Mouse (Mus musculus) E14TG2a.4 (cell line): ENCODE results near the gene Vmp1.

Source experiments
- H3K27me3 ChIP-seq: 2 replicates; pipeline ENCODE4 v1.6.1; 2014; ENCODE audit warnings: low read length, control low read depth; ENCODE audit not compliant: insufficient read depth
- H3K36me3 ChIP-seq: 2 replicates; pipeline ENCODE4 v1.6.1; 2014; ENCODE audit warnings: low read length, control low read depth; ENCODE audit not compliant: insufficient read depth
- H3K4me1 ChIP-seq: replicated peaks from 2 replicates; pipeline ENCODE4 v1.6.1; 2014; ENCODE audit warnings: low read depth, low read length, control low read depth
- H3K4me3 ChIP-seq: replicated peaks from 2 replicates; pipeline ENCODE4 v1.5.1; 2014; ENCODE audit warnings: mild to moderate bottlenecking, low read length
- H3K9me3 ChIP-seq: 2 replicates; pipeline ENCODE4 v1.6.1; 2014; ENCODE audit warnings: low read length, control low read depth
- CTCF ChIP-seq: conservative IDR thresholded peaks from 2 replicates; pipeline ENCODE4 v1.5.1; 2014; ENCODE audit warnings: low read length
- NANOG ChIP-seq: IDR thresholded peaks from 2 replicates; pipeline ENCODE4 v1.6.1; 2014; ENCODE audit warnings: borderline replicate concordance, low read length, mixed read lengths
- POU5F1 ChIP-seq: IDR thresholded peaks from 2 replicates; pipeline ENCODE4 v1.6.1; 2014; ENCODE audit warnings: low read length, borderline replicate concordance

Gene Vmp1

GRCm38 (mm10) chr11:86571047-86571855 is 112.4 kb downstream of the Vmp1 start:
- H3K27me3 ChIP-seq: no peaks in the 10 kb centered on the region
- no peak for TF ChIP-seq POU5F1
- no peak for TF ChIP-seq NANOG
- TF ChIP-seq CTCF: no peak
- peaks cover under 1% of the 10 kb centered on the region; the same call in 1 of the 2 replicates for H3K36me3 ChIP-seq

DNA sequence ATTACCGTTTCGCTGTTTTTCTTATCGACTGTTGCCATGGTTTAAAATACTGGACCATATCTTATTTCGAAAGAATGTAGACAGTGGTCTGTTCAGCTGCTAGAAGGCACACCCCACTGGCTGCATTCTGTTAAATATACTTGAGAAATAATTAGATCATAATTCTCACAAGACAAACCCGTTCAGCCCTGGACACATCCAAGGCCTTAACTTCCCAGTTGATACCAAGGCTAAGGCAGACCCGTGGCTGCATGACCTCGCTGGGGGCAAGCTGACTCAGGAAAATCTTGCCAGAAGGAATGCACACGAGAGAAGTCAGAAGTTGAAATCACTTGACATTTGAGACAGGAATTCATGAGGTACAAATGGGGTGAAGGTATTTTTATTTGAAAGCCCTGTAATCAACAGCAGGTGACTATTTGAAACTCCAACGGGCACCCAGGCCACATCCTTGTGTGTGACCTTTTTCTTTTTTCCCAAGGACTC is 113.3 kb downstream of the Vmp1 start:
- H3K27me3 ChIP-seq: no peaks in the 10 kb centered on the region
- TF ChIP-seq NANOG (no peak), POU5F1 (no peak), CTCF (no peak)

More at GRCm38 (mm10) chr11:86571047-86571855, 112.4 kb downstream of the Vmp1 start:
- H3K4me1 ChIP-seq: peaks cover 47% of the 10 kb centered on the region
- H3K9me3 ChIP-seq: no peaks in the 10 kb centered on the region
- no peak overlapping the region for H3K4me3 ChIP-seq

GRCm38 (mm10) chr11:86568425-86568824 is 115.2 kb downstream of the Vmp1 start:
- Histone ChIP-seq H3K4me3 (no peak overlapping the region), H3K9me3 (no peaks in the 10 kb centered on the region), H3K27me3 (no peaks in the 10 kb centered on the region), H3K4me1 (peaks cover 20% of the 10 kb centered on the region), H3K36me3 (peaks cover 10% of the 10 kb centered on the region)
- TF ChIP-seq NANOG (no peak), CTCF (peak; percentile 27), POU5F1 (no peak)

More for the DNA sequence above, 113.3 kb downstream of the Vmp1 start:
- Histone ChIP-seq H3K36me3 (peaks cover 10% of the 10 kb centered on the region), H3K4me3 (no peak overlapping the region), H3K4me1 (peaks cover 37% of the 10 kb centered on the region), H3K9me3 (no peaks in the 10 kb centered on the region)

GRCm38 (mm10) chr11:86558258-86558657 is 125.4 kb downstream of the Vmp1 start:
- peaks cover 59% of the 10 kb centered on the region for H3K36me3 ChIP-seq
- no peak overlapping the region for H3K4me3 ChIP-seq
- no peaks in the 10 kb centered on the region for H3K27me3 ChIP-seq
- peaks cover 7% of the 10 kb centered on the region for H3K4me1 ChIP-seq
- no peaks in the 10 kb centered on the region for H3K9me3 ChIP-seq
- TF ChIP-seq CTCF (no peak), POU5F1 (no peak), NANOG (no peak)

- Histone ChIP-seq H3K4me1 (no peaks in the 10 kb centered on the region), H3K4me3 (no peak overlapping the region), H3K27me3 (no peaks in the 10 kb centered on the region), H3K36me3 (peaks cover 41% of the 10 kb centered on the region), H3K9me3 (no peaks in the 10 kb centered on the region)
- TF ChIP-seq CTCF (no peak), POU5F1 (no peak)
Observed at GRCm38 (mm10) chr11:86553525-86553924, 130.1 kb downstream of the Vmp1 start.

DNA sequence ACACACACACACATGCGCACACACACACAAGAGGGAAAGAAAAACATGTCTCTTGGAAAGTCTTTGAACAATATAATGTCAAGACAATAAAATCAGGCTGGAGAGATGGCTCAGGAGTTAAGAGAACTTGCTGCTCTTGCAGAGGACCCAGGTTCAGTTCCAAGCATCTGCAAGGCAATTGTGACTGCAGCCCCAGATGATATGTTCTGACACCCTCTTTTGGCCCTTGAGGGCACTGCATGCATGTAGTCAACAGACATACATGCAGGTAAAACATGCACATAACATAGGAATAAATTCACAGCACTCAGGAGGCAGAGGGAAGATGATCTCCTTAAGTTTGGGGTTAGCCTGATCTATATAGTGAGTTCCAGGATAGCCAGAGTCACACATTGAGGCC is 136.2 kb downstream of the Vmp1 start:
- TF ChIP-seq POU5F1: no peak
- peak; percentile 74 for TF ChIP-seq CTCF
- no peak for TF ChIP-seq NANOG
- Histone ChIP-seq H3K4me1 (peaks cover 21% of the 10 kb centered on the region), H3K4me3 (no peak overlapping the region), H3K27me3 (no peaks in the 10 kb centered on the region), H3K9me3 (no peaks in the 10 kb centered on the region), H3K36me3 (peaks cover 14% of the 10 kb centered on the region)

DNA sequence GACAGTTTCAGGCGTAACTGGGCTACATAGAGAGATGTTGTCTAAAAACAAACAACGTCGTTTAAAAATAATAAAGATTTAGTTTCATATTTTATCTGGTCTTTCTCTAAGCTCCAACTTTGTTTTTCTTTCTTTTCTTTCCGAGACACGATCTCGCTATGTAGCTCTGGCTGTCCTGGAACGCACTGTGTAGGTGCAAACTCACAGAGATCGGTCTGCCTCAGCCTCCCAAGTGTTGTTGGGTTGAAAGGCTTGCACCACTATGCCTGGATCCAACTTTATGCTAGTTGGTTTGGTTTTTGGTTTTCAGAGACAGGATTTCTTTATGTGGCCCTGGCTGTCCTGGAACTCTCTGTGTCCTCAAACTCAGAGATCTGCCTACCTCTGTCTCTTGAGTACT is 138.1 kb downstream of the Vmp1 start:
- H3K9me3 ChIP-seq: no peaks in the 10 kb centered on the region
- H3K4me3 ChIP-seq: peak overlapping the region; percentile 90
- TF ChIP-seq NANOG (no peak), CTCF (no peak), POU5F1 (no peak)
- peaks cover 31% of the 10 kb centered on the region for H3K4me1 ChIP-seq
- H3K36me3 ChIP-seq: peaks cover 26% of the 10 kb centered on the region
- no peaks in the 10 kb centered on the region for H3K27me3 ChIP-seq

GRCm38 (mm10) chr11:86544639-86545299 is 138.9 kb downstream of the Vmp1 start, which contains the start of the genes Rps6kb1 and Tubd1:
Gene Rps6kb1 (minus strand): TSS chr11:86544805.
Gene Tubd1 (plus strand): TSS chr11:86544991.
- Histone ChIP-seq H3K9me3 (no peaks in the 10 kb centered on the region), H3K36me3 (peaks cover 23% of the 10 kb centered on the region), H3K4me3 (peak within 1 kb of the TSS; percentile 90), H3K27me3 (no peaks in the 10 kb centered on the region), H3K4me1 (peaks cover 38% of the 10 kb centered on the region)
- TF ChIP-seq POU5F1 (no peak), NANOG (no peak), CTCF (no peak)

- Histone ChIP-seq H3K4me3 (peak overlapping the region; percentile 90), H3K9me3 (no peaks in the 10 kb centered on the region), H3K36me3 (peaks cover 18% of the 10 kb centered on the region), H3K4me1 (peaks cover 40% of the 10 kb centered on the region), H3K27me3 (no peaks in the 10 kb centered on the region)
- TF ChIP-seq POU5F1 (no peak), NANOG (no peak), CTCF (no peak)
Observed at GRCm38 (mm10) chr11:86543960-86544638, 139.5 kb downstream of the Vmp1 start.
